Mouse (Mus musculus): ENCODE results near the gene Nckipsd.

Nckipsd gene

GRCm38 (mm10) chr9:108808163-108808665, at the start of gene Nckipsd:
TSS of gene Nckipsd (plus strand) at chr9:108808368.
- DNase-seq = peak; percentile 98

- no peak for DNase-seq
These were observed 49.0 kb upstream of the Nckipsd start for GRCm38 (mm10) chr9:108759121-108759520.

DNA sequence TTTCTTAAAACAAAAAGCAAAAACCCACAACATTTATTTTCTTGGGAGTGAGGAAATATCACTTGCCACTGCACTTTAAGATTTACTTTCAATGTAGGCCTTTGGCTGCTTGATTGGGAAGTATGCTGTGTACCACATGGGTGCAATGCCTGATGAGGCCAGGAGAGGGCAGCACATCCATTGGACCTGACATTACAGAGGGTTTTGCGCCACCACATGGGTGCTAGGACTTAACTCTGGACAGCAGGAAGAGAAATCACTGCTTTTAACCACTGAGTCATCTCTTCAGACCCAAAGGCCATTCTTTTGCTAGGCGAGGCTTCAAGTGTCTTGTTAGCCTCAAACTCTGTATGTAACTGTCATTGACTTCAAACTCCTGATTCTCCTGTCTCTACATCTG, 48.4 kb upstream of the Nckipsd start:
- peak; percentile 72 to 77 for DNase-seq

- peak; percentile 46 to 61 for DNase-seq
These were observed 46.6 kb upstream of the Nckipsd start for GRCm38 (mm10) chr9:108761561-108761960.

GRCm38 (mm10) chr9:108764971-108765370, 43.2 kb upstream of the Nckipsd start:
- DNase-seq = no peak

- no peak for DNase-seq
These were observed 31.6 kb upstream of the Nckipsd start for GRCm38 (mm10) chr9:108776614-108777013.

DNA sequence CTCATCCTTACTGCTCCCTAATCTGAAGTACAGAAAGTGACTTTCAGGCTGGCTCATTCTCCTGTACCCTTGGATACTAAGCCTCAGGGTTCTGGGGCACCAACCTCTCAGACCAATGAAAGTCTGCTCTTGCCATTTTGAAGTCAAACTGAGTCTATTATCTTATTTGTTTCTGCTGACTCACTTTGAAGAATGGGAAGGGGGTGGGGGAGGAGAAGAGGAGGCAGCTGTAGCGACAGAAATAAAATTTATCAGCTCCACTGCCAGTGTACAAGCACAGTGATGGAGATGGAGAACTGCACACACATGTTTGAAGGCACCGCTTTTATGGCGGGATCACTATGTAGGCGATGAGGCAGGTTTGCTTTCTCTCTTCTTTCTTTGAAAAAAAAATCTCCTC, 30.9 kb upstream of the Nckipsd start:
- DNase-seq = no peak

GRCm38 (mm10) chr9:108780959-108781358, 27.2 kb upstream of the Nckipsd start:
- no peak for DNase-seq

- DNase-seq = no peak
These were observed 26.3 kb upstream of the Nckipsd start for GRCm38 (mm10) chr9:108781891-108782290.

- no peak for DNase-seq
These were observed 25.2 kb upstream of the Nckipsd start for GRCm38 (mm10) chr9:108782836-108783547.

DNA sequence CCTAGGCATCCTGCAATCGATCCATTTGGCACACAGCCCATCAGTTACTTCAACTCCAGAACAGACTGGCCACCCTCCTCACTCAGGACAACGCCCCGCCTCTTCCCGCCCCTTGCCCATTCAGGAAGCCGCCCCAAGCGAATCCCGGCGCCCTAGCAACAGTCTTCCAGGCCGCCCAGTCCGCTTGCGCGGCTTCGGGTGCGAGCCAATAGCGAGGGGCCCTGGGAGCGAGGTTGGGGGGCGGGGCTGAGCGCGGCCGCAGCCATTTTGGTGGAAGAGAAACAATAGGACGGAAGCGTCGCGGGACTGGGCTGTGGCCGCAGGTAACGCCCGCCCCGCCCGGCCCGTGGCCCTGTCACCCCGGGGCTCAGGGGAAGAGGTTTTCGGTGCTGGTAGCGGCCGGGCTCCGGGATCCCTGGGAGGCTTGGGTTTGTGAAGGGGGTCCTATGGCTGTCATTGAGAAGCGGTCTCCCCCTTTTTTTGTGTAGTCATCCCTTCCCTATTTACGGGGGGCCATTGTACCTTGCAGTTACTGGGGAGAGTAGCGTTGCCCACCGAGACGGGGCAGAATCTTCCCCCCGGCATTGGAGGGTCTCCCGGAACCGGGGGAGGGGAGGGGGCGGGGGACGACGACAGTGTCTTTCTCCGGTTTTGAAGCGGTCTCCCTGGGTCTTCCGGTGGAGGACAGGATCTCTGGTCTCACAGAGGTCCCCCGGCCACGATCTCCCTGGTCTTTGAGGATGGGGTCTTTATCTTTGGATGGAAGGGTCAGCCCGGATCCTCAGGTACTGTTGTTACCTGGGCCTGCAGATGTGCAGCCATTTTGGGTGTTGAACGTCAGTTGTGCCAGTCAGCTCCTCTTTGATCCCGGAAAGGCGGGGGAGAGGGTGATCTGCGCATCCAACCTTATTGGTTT, 24.4 kb upstream of the Nckipsd start, which contains the start of gene Ip6k2:
TSS of gene Ip6k2 (plus strand) at position 249 of the 916 bp plus-strand sequence.
- DNase-seq = peak; percentile 94 to 95

- no peak for DNase-seq
These were observed 22.8 kb upstream of the Nckipsd start for GRCm38 (mm10) chr9:108785416-108785815.

- DNase-seq = no peak
These were observed 21.7 kb upstream of the Nckipsd start for GRCm38 (mm10) chr9:108786494-108786893.

DNA sequence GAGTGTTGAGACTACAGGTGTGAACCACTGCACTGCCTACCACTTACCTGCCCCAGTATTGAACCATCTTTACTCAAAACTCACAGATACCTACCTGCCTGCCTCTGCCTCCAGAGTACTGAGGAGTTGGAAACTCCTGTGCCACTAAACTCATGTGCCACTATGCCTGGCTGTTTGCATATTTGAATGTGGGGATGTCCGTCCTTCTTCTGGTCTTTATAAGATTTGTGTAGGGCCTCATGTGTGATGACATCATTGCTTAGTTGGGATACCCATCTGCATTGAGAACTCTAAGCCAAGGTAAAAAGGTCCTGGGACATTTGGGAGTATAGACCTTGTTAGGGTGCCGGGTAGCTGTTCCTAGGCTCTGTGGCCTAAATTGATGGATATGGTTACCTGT, 21.1 kb upstream of the Nckipsd start:
- DNase-seq = no peak

DNA sequence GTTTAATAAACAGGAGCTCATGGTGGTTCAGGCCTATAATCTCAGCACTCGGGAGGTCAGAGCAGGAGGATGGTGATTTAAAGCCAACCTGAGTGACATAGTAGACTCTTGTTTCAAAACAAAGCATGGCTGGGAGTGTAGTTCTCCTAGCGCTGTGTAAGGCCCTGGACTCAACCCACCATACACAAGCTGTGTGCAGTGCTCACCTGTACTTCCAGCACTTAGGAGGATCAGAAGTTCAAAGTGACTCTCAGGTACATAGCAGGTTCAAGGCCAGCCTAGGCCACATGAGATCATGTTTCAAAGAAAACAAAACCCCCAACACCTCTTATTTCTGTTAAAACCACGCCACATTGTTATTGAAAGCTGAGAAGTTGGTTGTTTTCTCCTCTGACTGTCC, 19.5 kb upstream of the Nckipsd start:
- DNase-seq = no peak

DNA sequence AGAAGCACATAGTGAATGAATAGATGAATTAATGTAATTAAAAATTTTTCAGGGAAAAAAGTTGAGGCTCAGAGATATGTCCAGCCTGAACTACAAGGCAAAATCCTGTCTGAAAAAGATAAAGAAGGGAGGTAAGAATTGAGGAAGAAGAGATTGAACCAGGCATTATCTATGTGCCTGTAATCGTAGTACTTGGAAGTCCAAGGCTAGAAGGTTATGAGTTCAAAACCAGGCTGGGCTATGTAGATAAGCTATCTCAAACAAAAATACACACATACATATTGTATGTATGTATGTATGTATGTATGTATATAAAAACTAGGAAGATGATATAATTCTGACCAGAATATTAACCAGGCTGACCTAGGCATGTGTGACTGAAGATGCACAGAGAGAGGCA, 15.9 kb upstream of the Nckipsd start:
- DNase-seq = no peak

DNA sequence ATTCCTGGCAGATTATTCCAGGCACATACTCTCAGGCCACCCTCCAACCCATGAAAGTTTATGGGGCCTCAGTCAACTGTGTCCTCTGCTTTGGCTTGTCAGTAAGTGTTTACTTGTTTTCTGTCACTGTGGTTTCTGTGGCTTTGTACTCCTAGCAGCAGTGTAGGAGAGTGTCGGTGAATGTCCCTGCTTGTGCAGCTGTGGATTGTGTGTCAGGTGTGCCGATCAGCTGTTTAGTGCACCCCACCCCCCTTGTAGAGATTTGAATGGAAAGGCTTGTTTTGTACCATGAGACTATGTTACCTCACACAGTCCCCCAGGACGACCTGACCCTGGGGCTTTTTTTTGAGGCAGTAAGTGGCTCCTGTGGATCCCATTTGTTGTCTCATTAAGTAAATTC, 15.4 kb upstream of the Nckipsd start:
- peak in 1 of 2 experiments; percentile 19 for DNase-seq

DNA sequence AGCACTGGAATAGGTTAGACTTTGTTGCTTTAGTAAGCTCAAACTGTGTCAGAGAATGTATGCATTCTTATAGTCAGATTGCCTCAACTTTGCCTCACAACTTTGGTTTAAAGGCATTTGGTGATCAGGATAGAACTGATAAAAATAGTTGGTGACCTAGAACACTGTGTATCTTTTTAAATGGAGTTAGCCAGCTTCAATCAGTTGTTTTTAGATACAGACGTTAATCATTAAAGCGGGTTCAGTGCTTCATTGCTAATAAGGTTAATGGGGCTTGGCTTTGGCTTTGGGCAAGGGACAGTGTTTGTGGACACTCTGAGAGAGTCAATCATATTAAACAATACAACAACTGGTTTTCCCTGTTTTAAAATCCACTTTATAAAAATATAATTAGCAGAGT, 12.9 kb upstream of the Nckipsd start:
- no peak for DNase-seq

- DNase-seq = no peak
These were observed 12.4 kb upstream of the Nckipsd start for GRCm38 (mm10) chr9:108795762-108796161.

GRCm38 (mm10) chr9:108796351-108796981, 11.7 kb upstream of the Nckipsd start:
- DNase-seq = no peak

- DNase-seq = no peak
These were observed 10.7 kb upstream of the Nckipsd start for GRCm38 (mm10) chr9:108797477-108797876.

DNA sequence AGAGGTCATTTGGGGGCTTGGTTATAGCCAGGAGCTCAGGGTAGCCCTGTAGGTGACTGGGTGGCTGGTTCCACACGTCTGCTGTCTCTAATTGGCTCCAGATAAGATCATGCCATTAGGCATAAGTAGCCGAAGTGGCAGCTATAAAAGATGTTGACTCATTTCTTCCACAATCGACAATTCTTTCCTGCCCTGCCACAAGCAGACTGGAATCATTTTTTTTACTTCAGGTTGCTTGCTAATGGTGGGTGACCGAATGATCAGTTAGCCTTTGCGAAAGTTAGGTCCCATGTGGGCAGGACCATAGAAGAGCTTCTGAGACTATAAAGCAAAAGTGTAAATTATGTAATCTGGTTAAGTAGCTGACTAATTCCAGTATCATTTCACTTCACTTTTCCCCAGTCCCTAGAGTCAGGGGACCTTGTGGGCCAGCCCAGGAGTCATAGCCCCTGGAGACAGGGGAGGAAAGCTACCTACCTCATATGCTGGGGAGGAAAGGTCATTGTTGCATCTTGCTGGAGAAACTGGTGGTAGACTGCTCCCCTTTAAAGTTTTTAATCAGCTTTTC, 9.6 kb upstream of the Nckipsd start:
- DNase-seq = no peak

- DNase-seq = no peak
These were observed 8.6 kb upstream of the Nckipsd start for GRCm38 (mm10) chr9:108799564-108799963.
